Mouse (Mus musculus) A20 (cell line): ENCODE results near the gene Cadm1.

ENCODE experiments used
- DNase-seq: peaks from one replicate; pipeline ENCODE4 v3.0.0-alpha.2; 2011; ENCODE audit warnings: low read depth, low spot score

Cadm1 gene

GRCm38 (mm10) chr9:47860994-47861393, 331.0 kb downstream of the Cadm1 start:
- no peak for DNase-seq

- no peak for DNase-seq
Observed at GRCm38 (mm10) chr9:47861783-47862182, 331.8 kb downstream of the Cadm1 start.

GRCm38 (mm10) chr9:47866001-47866400, 336.0 kb downstream of the Cadm1 start:
- DNase-seq = no peak

GRCm38 (mm10) chr9:47867474-47867873, 337.5 kb downstream of the Cadm1 start:
- DNase-seq = no peak

GRCm38 (mm10) chr9:47869661-47870060, 339.7 kb downstream of the Cadm1 start:
- no peak for DNase-seq

GRCm38 (mm10) chr9:47876557-47877206, 346.7 kb downstream of the Cadm1 start:
- no peak for DNase-seq

- no peak for DNase-seq
Observed at GRCm38 (mm10) chr9:47880171-47880570, 350.2 kb downstream of the Cadm1 start.

GRCm38 (mm10) chr9:47882372-47882771, 352.4 kb downstream of the Cadm1 start:
- DNase-seq = no peak

GRCm38 (mm10) chr9:47891721-47892120, 361.7 kb downstream of the Cadm1 start:
- DNase-seq = no peak

- DNase-seq = no peak
Observed at GRCm38 (mm10) chr9:47892995-47893394, 363.0 kb downstream of the Cadm1 start.

- no peak for DNase-seq
Observed at GRCm38 (mm10) chr9:47894096-47894495, 364.1 kb downstream of the Cadm1 start.

GRCm38 (mm10) chr9:47894661-47895060, 364.7 kb downstream of the Cadm1 start:
- DNase-seq = no peak

GRCm38 (mm10) chr9:47895121-47895520, 365.1 kb downstream of the Cadm1 start:
- DNase-seq = no peak

- DNase-seq = no peak
Observed at GRCm38 (mm10) chr9:47900734-47901133, 370.8 kb downstream of the Cadm1 start.

- no peak for DNase-seq
Observed at GRCm38 (mm10) chr9:47903661-47904060, 373.7 kb downstream of the Cadm1 start.

- DNase-seq = no peak
Observed at GRCm38 (mm10) chr9:47904339-47904922, 374.5 kb downstream of the Cadm1 start.

GRCm38 (mm10) chr9:47906521-47906920, 376.5 kb downstream of the Cadm1 start:
- no peak for DNase-seq
